Mouse (Mus musculus) C2C12 (cell line): ENCODE measurements at regions not wholly inside any gene's neighbourhood (a gene's known extent, or its start where the extent isn't known, plus 50 kb on each side); places are given as distances from the start of the nearest gene placed in this dataset. TPM values are rescaled to one million over a fixed set of nuclear protein-coding genes. Genes with fewer than 3 reads are reported as not detected.

Source experiments
- H3K27me3 ChIP-seq: one replicate; pipeline ENCODE4 v1.6.1; 2011; ENCODE audit not compliant: control insufficient read depth, insufficient read depth, insufficient read length
- H3K36me3 ChIP-seq: one replicate; pipeline ENCODE4 v1.6.1; 2011; ENCODE audit not compliant: control insufficient read depth, insufficient read depth
- H3K4me3 ChIP-seq: one replicate; pipeline ENCODE4 v1.5.1; 2011; ENCODE audit warnings: mild to moderate bottlenecking, control low read depth; ENCODE audit not compliant: poor library complexity, insufficient read depth, severe bottlenecking
- H3K79me2 ChIP-seq: one replicate; pipeline ENCODE4 v1.6.1; 2011; ENCODE audit not compliant: control insufficient read depth, insufficient read depth
- H3K79me3 ChIP-seq: one replicate; pipeline ENCODE4 v1.6.1; 2011; ENCODE audit warnings: low read depth, control low read depth
- H3ac ChIP-seq: one replicate; pipeline ENCODE3; 2011; ENCODE audit warnings: low read depth; ENCODE audit not compliant: control insufficient read depth, insufficient read length
- CEBPB ChIP-seq: IDR thresholded peaks from one replicate; pipeline ENCODE4 v1.6.1; 2011; ENCODE audit warnings: low read depth, mild to moderate bottlenecking, control low read depth, moderate library complexity
- CTCF ChIP-seq: IDR thresholded peaks from one replicate; pipeline ENCODE4 v1.5.1; 2011; ENCODE audit not compliant: control insufficient read depth, insufficient read depth, insufficient read length
- FOSL1 ChIP-seq: IDR thresholded peaks from one replicate; pipeline ENCODE4 v1.8.0; 2011; ENCODE audit warnings: mild to moderate bottlenecking, low read length; ENCODE audit not compliant: poor library complexity, insufficient read depth, severe bottlenecking
- MAX ChIP-seq: IDR thresholded peaks from one replicate; pipeline ENCODE4 v1.6.1; 2011; ENCODE audit warnings: mild to moderate bottlenecking, control low read depth
- MYOD1 ChIP-seq: IDR thresholded peaks from one replicate; pipeline ENCODE4 v1.6.1; 2011; ENCODE audit warnings: low read depth; ENCODE audit not compliant: control insufficient read depth, insufficient read length
- MYOG ChIP-seq: IDR thresholded peaks from one replicate; pipeline ENCODE4 v1.6.1; 2011; ENCODE audit not compliant: control insufficient read depth, insufficient read length; ENCODE audit errors: extremely low read depth
- USF1 ChIP-seq: IDR thresholded peaks from one replicate; pipeline ENCODE4 v1.6.1; 2011; ENCODE audit warnings: low read depth, mild to moderate bottlenecking, control low read depth, moderate library complexity
- microRNA-seq: library from miRNA; unstranded; fragments of <30 nt; microRNA quantifications from one replicate; pipeline ENCODE4, GENCODE M21; 2019; ENCODE audit warnings: borderline microRNAs expressed

GRCm38 (mm10) chr12:113426636-113427035, 62.7 kb upstream of the Adam6b start:
- TF ChIP-seq MYOG (no peak), USF1 (no peak), CTCF (no peak), FOSL1 (no peak), MYOD1 (no peak), MAX (no peak), CEBPB (no peak)
- H3K27me3 ChIP-seq = no peaks in the 10 kb centered on the region
- H3K4me3 ChIP-seq = no peak overlapping the region
- H3ac ChIP-seq = no peak overlapping the region
- no peaks in the 10 kb centered on the region for H3K36me3 ChIP-seq
- H3K79me3 ChIP-seq = no peaks in the 10 kb centered on the region
- no peaks in the 10 kb centered on the region for H3K79me2 ChIP-seq

DNA sequence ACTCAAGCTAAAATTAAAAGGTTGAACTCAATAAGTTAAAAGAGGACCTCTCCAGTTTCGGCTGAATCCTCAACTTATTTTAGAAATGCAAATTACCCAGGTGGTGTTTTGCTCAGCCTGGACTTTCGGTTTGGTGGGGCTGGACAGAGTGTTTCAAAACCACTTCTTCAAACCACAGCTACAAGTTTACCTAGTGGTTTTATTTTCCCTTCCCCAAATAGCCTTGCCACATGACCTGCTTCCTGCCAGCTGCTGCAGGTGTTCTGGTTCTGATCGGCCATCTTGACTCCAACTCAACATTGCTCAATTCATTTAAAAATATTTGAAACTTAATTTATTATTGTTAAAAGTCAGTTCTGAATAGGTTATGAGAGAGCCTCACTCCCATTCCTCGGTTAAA, 62.0 kb upstream of the Adam6b start:
- Histone ChIP-seq H3K27me3 (no peaks in the 10 kb centered on the region), H3K36me3 (no peaks in the 10 kb centered on the region), H3K79me2 (no peaks in the 10 kb centered on the region), H3K79me3 (no peaks in the 10 kb centered on the region), H3ac (no peak overlapping the region), H3K4me3 (no peak overlapping the region)
- TF ChIP-seq CTCF = no peak
- TF ChIP-seq MYOD1 = no peak
- no peak for TF ChIP-seq CEBPB
- TF ChIP-seq MAX = no peak
- no peak for TF ChIP-seq FOSL1
- no peak for TF ChIP-seq USF1
- no peak for TF ChIP-seq MYOG

DNA sequence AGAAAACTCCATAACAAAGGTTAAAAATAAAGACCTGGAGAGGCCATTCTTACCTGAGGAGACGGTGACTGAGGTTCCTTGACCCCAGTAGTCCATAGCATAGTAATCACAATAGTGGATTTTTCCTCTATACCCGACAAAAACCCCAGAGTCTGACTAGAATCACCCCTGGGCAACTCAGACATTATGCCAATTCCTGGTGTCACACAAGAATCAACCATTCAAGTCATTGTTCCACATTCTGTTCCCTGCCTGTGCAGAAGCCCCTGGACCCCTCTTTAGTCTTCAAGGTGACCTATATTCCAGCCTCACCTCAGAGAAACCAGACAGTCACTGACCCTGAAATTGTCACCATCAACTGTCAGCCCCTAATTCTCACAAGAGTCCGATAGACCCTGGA, 60.9 kb upstream of the Adam6b start:
- no peaks in the 10 kb centered on the region for H3K27me3 ChIP-seq

DNA sequence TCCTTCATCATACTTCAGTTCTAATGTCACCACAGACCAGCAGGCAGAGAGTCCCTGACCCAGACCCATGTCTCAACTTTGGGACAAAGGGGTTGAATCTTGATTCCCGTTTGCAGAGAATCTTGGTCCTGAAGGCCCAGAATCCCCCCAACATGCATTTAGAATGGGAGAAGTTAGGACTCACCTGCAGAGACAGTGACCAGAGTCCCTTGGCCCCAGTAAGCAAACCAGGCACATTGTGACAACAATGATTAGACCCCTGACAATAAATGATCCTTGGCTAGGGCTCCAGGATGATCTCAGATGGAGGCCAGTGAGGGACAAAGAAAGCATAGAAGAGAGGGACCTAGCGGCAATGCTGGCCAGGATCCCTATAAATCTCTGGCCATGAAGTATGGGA, 60.4 kb upstream of the Adam6b start:
- Histone ChIP-seq H3K79me2 (no peaks in the 10 kb centered on the region), H3K4me3 (no peak overlapping the region), H3K36me3 (no peaks in the 10 kb centered on the region), H3K79me3 (no peaks in the 10 kb centered on the region), H3ac (no peak overlapping the region), H3K27me3 (no peaks in the 10 kb centered on the region)
- TF ChIP-seq MAX (no peak), CTCF (no peak), MYOG (no peak), MYOD1 (no peak), CEBPB (no peak), FOSL1 (no peak), USF1 (no peak)

More for the DNA sequence above, 60.9 kb upstream of the Adam6b start:
- Histone ChIP-seq H3K36me3 (no peaks in the 10 kb centered on the region), H3ac (no peak overlapping the region), H3K79me2 (no peaks in the 10 kb centered on the region), H3K79me3 (no peaks in the 10 kb centered on the region), H3K4me3 (no peak overlapping the region)
- TF ChIP-seq FOSL1 (no peak), MAX (no peak), CEBPB (no peak), USF1 (no peak), MYOD1 (no peak), CTCF (no peak), MYOG (no peak)

GRCm38 (mm10) chr12:113430340-113430739, 59.0 kb upstream of the Adam6b start:
- no peak for TF ChIP-seq MYOG
- no peak for TF ChIP-seq MAX
- TF ChIP-seq CTCF = no peak
- TF ChIP-seq MYOD1 = no peak
- TF ChIP-seq FOSL1 = no peak
- TF ChIP-seq CEBPB = no peak
- no peak for TF ChIP-seq USF1
- no peaks in the 10 kb centered on the region for H3K27me3 ChIP-seq

More at GRCm38 (mm10) chr12:113430340-113430739, 59.0 kb upstream of the Adam6b start:
- no peak overlapping the region for H3ac ChIP-seq
- no peaks in the 10 kb centered on the region for H3K36me3 ChIP-seq
- H3K79me2 ChIP-seq = no peaks in the 10 kb centered on the region
- no peaks in the 10 kb centered on the region for H3K79me3 ChIP-seq
- H3K4me3 ChIP-seq = no peak overlapping the region

Small RNA genes lying in the stretch of these regions (microRNA-seq; reads per million reads assigned to microRNA genes)
- gene Gm22175 = not detected
- not detected for gene Gm24022
- gene Gm25747 = not detected
